Mouse (Mus musculus) small intestine, adult 2 months (tissue): ENCODE results near the gene Keg1.
"Not testable (repeated sequence)": the region's sequence is repeated elsewhere in the genome, so short reads cannot be mapped to it uniquely, and the experiment has no call there.

Source experiments
- CTCF ChIP-seq: fragments of 200-500 bp; IDR thresholded peaks from 2 replicates; pipeline ENCODE4 v1.5.1; 2012; ENCODE audit warnings: low read depth, mild to moderate bottlenecking, control low read depth, inconsistent platforms, low read length, moderate library complexity, mixed read lengths; ENCODE audit not compliant: insufficient replicate concordance, insufficient read length; ENCODE audit errors: extremely low read depth
- POLR2A ChIP-seq: fragments of 200-500 bp; IDR thresholded peaks from 2 replicates; pipeline ENCODE4 v1.6.1; 2012; ENCODE audit warnings: low read depth, mild to moderate bottlenecking, control low read depth, inconsistent platforms, low read length, moderate library complexity

DNA sequence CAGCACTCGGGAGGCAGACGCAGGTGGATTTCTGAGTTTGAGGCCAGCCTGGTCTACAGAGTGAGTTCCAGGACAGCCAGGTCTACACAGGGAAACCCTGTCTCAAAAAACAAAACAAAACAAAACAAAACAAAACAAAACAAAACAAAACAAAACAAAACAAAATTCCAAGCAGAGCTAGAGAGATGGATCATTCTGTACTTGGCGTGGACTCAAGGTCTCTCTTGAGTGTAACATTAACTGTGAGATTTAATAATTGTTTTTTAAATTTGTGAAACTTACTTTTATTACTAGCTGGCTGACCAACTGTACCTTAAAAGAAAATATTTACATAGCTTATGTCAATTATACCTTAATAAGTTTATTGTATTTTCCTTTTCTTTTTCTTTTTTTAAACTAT, 27.0 kb upstream of the Keg1 start:
- not testable (repeated sequence) for TF ChIP-seq CTCF, POLR2A
